Mouse (Mus musculus) hindbrain, embryonic 10.5 days (tissue): ENCODE data around the gene Xylb. TPM values are rescaled to one million over a fixed set of nuclear protein-coding genes. Genes with fewer than 3 reads are reported as not detected.

Experiments used
- DNase-seq: peaks from one replicate; pipeline ENCODE4 v3.0.0-alpha.2; 2017; ENCODE audit warnings: low spot score
- H3K27ac ChIP-seq: fragments of 300-500 bp; sonication (generic); 2 replicates; pipeline ENCODE4 v1.5.1; 2016; ENCODE audit warnings: mild to moderate bottlenecking, moderate library complexity
- H3K27me3 ChIP-seq: fragments of 300-500 bp; sonication (generic); 2 replicates; pipeline ENCODE4 v1.6.1; 2016; ENCODE audit warnings: mild to moderate bottlenecking; ENCODE audit not compliant: poor library complexity, insufficient read depth, severe bottlenecking
- H3K36me3 ChIP-seq: fragments of 300-500 bp; sonication (generic); 2 replicates; pipeline ENCODE4 v1.6.1; 2016; ENCODE audit warnings: mild to moderate bottlenecking, moderate library complexity
- H3K4me1 ChIP-seq: fragments of 300-500 bp; sonication (generic); replicated peaks from 2 replicates; pipeline ENCODE4 v1.6.1; 2016; ENCODE audit warnings: mild to moderate bottlenecking
- H3K4me3 ChIP-seq: fragments of 300-500 bp; sonication (generic); 2 replicates; pipeline ENCODE4 v1.5.1; 2016; ENCODE audit warnings: mild to moderate bottlenecking, moderate library complexity
- H3K9me3 ChIP-seq: fragments of 300-500 bp; sonication (generic); 2 replicates; pipeline ENCODE4 v1.6.1; 2016; ENCODE audit warnings: mild to moderate bottlenecking, moderate library complexity
- WGBS: fragments of 180-500 bp; shearing (Covaris S2); methylation state at CpG from one replicate; pipeline ENCODE4 v1.1.7; 2016; 5-methylcytosine and 5-hydroxymethylcytosine counted together
- polyA plus RNA-seq: library from polyadenylated mRNA; unstranded; fragments of >200 nt; fragmentation: Nextera tagmentation; extraction: Ambion mirVana; gene quantifications from 2 replicates; pipeline ENCODE4 v1.2.1, GENCODE M21; 2016

Gene Xylb
- polyA plus RNA-seq, 1 experiment from 2014 or later, result 7.0 TPM

- H3K27me3 ChIP-seq, result no peaks in the 10 kb centered on the region
- no peak overlapping the region for H3K4me3 ChIP-seq
- no peak for DNase-seq
- peaks cover 91% of the 10 kb centered on the region for H3K36me3 ChIP-seq
- 84% methylated on average over 11 of the region's 11 CpGs for WGBS
- H3K9me3 ChIP-seq, result peaks cover 31% of the 10 kb centered on the region
- peaks cover 52% of the 10 kb centered on the region for H3K4me1 ChIP-seq
- H3K27ac ChIP-seq, result peak overlapping the region; percentile 40; the same call in 1 of the 2 replicates
Observed at GRCm38 (mm10) chr9:119408898-119409664, 51.9 kb downstream of the Xylb start.

GRCm38 (mm10) chr9:119409864-119410263 lies 52.7 kb downstream of the Xylb start:
- Histone ChIP-seq H3K4me3 (no peak overlapping the region), H3K36me3 (peaks cover 94% of the 10 kb centered on the region), H3K4me1 (peaks cover 44% of the 10 kb centered on the region), H3K27me3 (no peaks in the 10 kb centered on the region), H3K27ac (peak overlapping the region; percentile 8; the same call in 1 of the 2 replicates), H3K9me3 (peaks cover 31% of the 10 kb centered on the region)
- peak; percentile 2 for DNase-seq
- WGBS, result 70% methylated on average over 5 of the region's 5 CpGs

GRCm38 (mm10) chr9:119418025-119418424 lies 60.8 kb downstream of the Xylb start:
- no peak overlapping the region for H3K27ac ChIP-seq
- no peak for DNase-seq

GRCm38 (mm10) chr9:119419852-119420438 lies 62.8 kb downstream of the Xylb start:
- no peak overlapping the region for H3K4me3 ChIP-seq
- no peak overlapping the region for H3K27ac ChIP-seq
- 85% methylated on average over 12 of the region's 12 CpGs for WGBS
- H3K36me3 ChIP-seq, result peaks cover 37% of the 10 kb centered on the region
- peaks cover 30% of the 10 kb centered on the region for H3K4me1 ChIP-seq
- no peaks in the 10 kb centered on the region for H3K9me3 ChIP-seq
- no peak for DNase-seq
- H3K27me3 ChIP-seq, result no peaks in the 10 kb centered on the region

More at GRCm38 (mm10) chr9:119418025-119418424, 60.8 kb downstream of the Xylb start:
- H3K9me3 ChIP-seq, result peaks cover 3% of the 10 kb centered on the region
- H3K36me3 ChIP-seq, result peaks cover 35% of the 10 kb centered on the region
- peaks cover 21% of the 10 kb centered on the region for H3K4me1 ChIP-seq
- no peaks in the 10 kb centered on the region for H3K27me3 ChIP-seq
- no peak overlapping the region for H3K4me3 ChIP-seq
- 89% methylated on average over 18 of the region's 18 CpGs for WGBS

GRCm38 (mm10) chr9:119425217-119425975 lies 68.2 kb downstream of the Xylb start:
- Histone ChIP-seq H3K36me3 (peaks cover 64% of the 10 kb centered on the region), H3K27me3 (no peaks in the 10 kb centered on the region), H3K27ac (peak overlapping the region; percentile 4; the same call in 1 of the 2 replicates), H3K9me3 (no peaks in the 10 kb centered on the region), H3K4me3 (no peak overlapping the region), H3K4me1 (peaks cover 34% of the 10 kb centered on the region)
- no peak for DNase-seq
- 69% methylated on average over 7 of the region's 7 CpGs for WGBS

GRCm38 (mm10) chr9:119425976-119426415 lies 68.8 kb downstream of the Xylb start:
- no peak overlapping the region for H3K4me3 ChIP-seq
- DNase-seq, result no peak
- no peaks in the 10 kb centered on the region for H3K9me3 ChIP-seq
- H3K27ac ChIP-seq, result no peak overlapping the region
- 90% methylated on average over 13 of the region's 13 CpGs for WGBS
- peaks cover 30% of the 10 kb centered on the region for H3K4me1 ChIP-seq
- peaks cover 70% of the 10 kb centered on the region for H3K36me3 ChIP-seq
- no peaks in the 10 kb centered on the region for H3K27me3 ChIP-seq

GRCm38 (mm10) chr9:119426483-119426882 lies 69.3 kb downstream of the Xylb start:
- H3K4me3 ChIP-seq, result no peak overlapping the region
- no peak for DNase-seq
- no peak overlapping the region for H3K27ac ChIP-seq
- H3K27me3 ChIP-seq, result no peaks in the 10 kb centered on the region
- 91% methylated on average over 7 of the region's 7 CpGs for WGBS
- no peaks in the 10 kb centered on the region for H3K9me3 ChIP-seq
- peaks cover 30% of the 10 kb centered on the region for H3K4me1 ChIP-seq
- H3K36me3 ChIP-seq, result peaks cover 74% of the 10 kb centered on the region

GRCm38 (mm10) chr9:119430311-119430710 lies 73.1 kb downstream of the Xylb start:
- H3K4me3 ChIP-seq, result no peak overlapping the region
- no peaks in the 10 kb centered on the region for H3K27me3 ChIP-seq
- peaks cover 17% of the 10 kb centered on the region for H3K4me1 ChIP-seq
- peak; percentile 75 for DNase-seq
- H3K36me3 ChIP-seq, result peaks cover 90% of the 10 kb centered on the region
- 63% methylated on average over 7 of the region's 7 CpGs for WGBS
- no peak overlapping the region for H3K27ac ChIP-seq
- H3K9me3 ChIP-seq, result no peaks in the 10 kb centered on the region

GRCm38 (mm10) chr9:119435855-119436254 lies 78.7 kb downstream of the Xylb start:
- H3K27me3 ChIP-seq, result no peaks in the 10 kb centered on the region
- no peaks in the 10 kb centered on the region for H3K9me3 ChIP-seq
- no peak overlapping the region for H3K4me3 ChIP-seq
- no peak for DNase-seq
- peaks cover 95% of the 10 kb centered on the region for H3K36me3 ChIP-seq
- no peak overlapping the region for H3K27ac ChIP-seq
- H3K4me1 ChIP-seq, result no peaks in the 10 kb centered on the region
- WGBS, result 84% methylated on average over 2 of the region's 2 CpGs

GRCm38 (mm10) chr9:119438065-119438464 lies 80.9 kb downstream of the Xylb start:
- Histone ChIP-seq H3K9me3 (no peaks in the 10 kb centered on the region), H3K36me3 (peaks cover 87% of the 10 kb centered on the region), H3K4me3 (no peak overlapping the region), H3K27me3 (no peaks in the 10 kb centered on the region), H3K27ac (no peak overlapping the region), H3K4me1 (no peaks in the 10 kb centered on the region)
- DNase-seq, result no peak
- 94% methylated on average over 12 of the region's 12 CpGs for WGBS

GRCm38 (mm10) chr9:119438498-119439000 lies 81.4 kb downstream of the Xylb start:
- Histone ChIP-seq H3K9me3 (no peaks in the 10 kb centered on the region), H3K27ac (no peak overlapping the region), H3K4me3 (no peak overlapping the region), H3K4me1 (no peaks in the 10 kb centered on the region), H3K36me3 (peaks cover 83% of the 10 kb centered on the region), H3K27me3 (no peaks in the 10 kb centered on the region)
- 96% methylated on average over 9 of the region's 9 CpGs for WGBS
- no peak for DNase-seq
